Mouse (Mus musculus): ENCODE results near the gene Pdcd1lg2. TPM values are rescaled to one million over a fixed set of nuclear protein-coding genes. Genes with fewer than 3 reads are reported as not detected.

The Pdcd1lg2 gene
- total and polyA plus RNA-seq, 3 experiments = 1.7 to 5.4 TPM; not detected in 1

DNA sequence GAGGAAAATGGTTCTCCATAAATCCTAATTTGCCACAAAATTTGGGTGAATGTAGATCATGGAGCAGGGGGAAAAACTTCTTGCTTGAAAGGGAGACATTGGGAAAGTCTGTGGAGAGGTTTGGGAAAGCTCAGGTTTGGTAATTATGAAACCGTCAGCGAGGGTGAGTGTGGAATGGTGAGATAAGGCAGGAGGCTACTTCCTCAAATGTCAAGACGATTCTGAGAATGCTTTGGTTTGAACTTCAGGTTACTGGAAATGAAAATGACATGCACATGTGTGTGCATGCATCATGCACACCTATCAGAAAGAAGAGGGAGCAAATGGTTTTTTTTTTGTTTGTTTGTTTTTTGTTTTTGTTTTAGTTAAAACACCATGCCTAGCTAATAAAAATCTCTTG, 10.3 kb upstream of the Pdcd1lg2 start (continued):
- TF ChIP-seq MYC (IDR thresholded peaks at IDR 0.05; ENCODE audit: low read depth, low read length) = peak; percentile 99

DNA sequence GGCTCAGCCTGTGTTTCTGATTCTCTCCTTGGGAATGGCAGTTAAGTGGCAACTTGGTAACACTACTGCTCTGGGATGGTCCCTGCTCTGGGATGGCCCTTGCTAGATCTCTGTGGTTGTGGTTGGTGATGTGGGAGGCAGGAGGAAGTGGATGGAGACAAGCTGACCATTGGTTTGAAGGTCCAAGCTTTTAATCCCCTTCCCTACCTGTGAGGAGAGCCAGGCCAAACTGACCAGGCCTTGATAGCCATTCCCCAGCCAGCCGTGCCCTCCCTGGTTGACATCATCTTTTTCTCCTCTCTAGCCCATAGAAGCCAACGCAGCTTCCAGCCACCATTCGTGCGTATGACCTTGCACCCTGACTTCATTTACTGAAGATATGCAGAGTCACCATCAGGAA, 8.1 kb upstream of the Pdcd1lg2 start:
- DNase-seq (ENCODE audit: low read depth, low spot score) = no peak
- Histone ChIP-seq H3K27ac (ENCODE audit: control insufficient read depth, low read depth, low read length) (no peak overlapping the region), H3K4me3 (ENCODE audit: control insufficient read depth in 1 of 2, insufficient read depth in 1 of 2, low read depth in 2 of 2, low read length in 2 of 2) (no peak overlapping the region), H3K79me2 (ENCODE audit: control insufficient read depth, insufficient read depth, low read length, poor library complexity) (no peaks in the 10 kb centered on the region), H3K4me1 (ENCODE audit: control insufficient read depth in 1 of 2, insufficient read depth in 2 of 2, low read length in 2 of 2) (peaks cover 12 to 26% of the 10 kb centered on the region in 2 experiments), H3K9ac (ENCODE audit: control insufficient read depth, low read depth, low read length, poor library complexity, severe bottlenecking) (no peak overlapping the region), H3K36me3 (ENCODE audit: control insufficient read depth in 1 of 2, insufficient read depth in 2 of 2, low read length in 2 of 2) (peaks cover 0 to 23% of the 10 kb centered on the region in 2 experiments; a peak in 2 of 4 replicates), H3K27me3 (ENCODE audit: control insufficient read depth in 1 of 2, insufficient read depth in 2 of 2, low read length in 2 of 2) (no peaks in the 10 kb centered on the region), H3K9me3 (replicated peaks; ENCODE audit: insufficient read depth, low read length) (no peaks in the 10 kb centered on the region)
- TF ChIP-seq TCF12 (IDR thresholded peaks at IDR 0.05; ENCODE audit: low read depth, low read length) (no peak), SIN3A (IDR thresholded peaks at IDR 0.05; ENCODE audit: low read length) (no peak), KAT2A (conservative IDR thresholded peaks at IDR 0.05; ENCODE audit: low read depth, low read length) (no peak), MAX (IDR thresholded peaks at IDR 0.05; ENCODE audit: low read length) (no peak), MAZ (IDR thresholded peaks at IDR 0.05; ENCODE audit: low read depth, low read length) (no peak), CHD1 (IDR thresholded peaks at IDR 0.05; ENCODE audit: low read depth, low read length) (no peak), GABPA (IDR thresholded peaks at IDR 0.05; ENCODE audit: low read depth, low read length) (no peak)

DNA sequence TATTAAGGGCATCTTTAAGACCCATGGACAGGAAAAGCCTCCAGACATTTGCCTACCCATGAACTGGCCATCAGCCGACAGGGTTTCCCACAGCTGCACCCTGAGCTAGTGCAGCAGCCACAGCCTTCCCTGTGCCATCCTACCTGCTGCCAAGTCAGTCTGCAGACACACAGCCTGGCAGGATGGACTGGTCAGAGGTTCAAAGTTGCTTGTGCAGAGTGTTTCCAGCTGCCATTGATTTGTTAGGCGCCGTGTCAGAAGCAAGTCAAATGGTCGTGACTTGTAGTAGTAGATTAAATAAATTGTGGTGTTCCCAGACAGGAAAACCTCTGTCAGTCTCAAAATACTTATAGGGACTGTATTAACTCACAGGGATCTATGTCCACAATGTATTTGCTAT, 7.5 kb upstream of the Pdcd1lg2 start:
- Histone ChIP-seq H3K27me3 (ENCODE audit: control insufficient read depth in 1 of 2, insufficient read depth in 2 of 2, low read length in 2 of 2) (no peaks in the 10 kb centered on the region), H3K79me2 (ENCODE audit: control insufficient read depth, insufficient read depth, low read length, poor library complexity) (no peaks in the 10 kb centered on the region), H3K36me3 (ENCODE audit: control insufficient read depth in 1 of 2, insufficient read depth in 2 of 2, low read length in 2 of 2) (peaks cover 0 to 23% of the 10 kb centered on the region in 2 experiments; a peak in 2 of 4 replicates), H3K9ac (ENCODE audit: control insufficient read depth, low read depth, low read length, poor library complexity, severe bottlenecking) (no peak overlapping the region), H3K4me1 (ENCODE audit: control insufficient read depth in 1 of 2, insufficient read depth in 2 of 2, low read length in 2 of 2) (peaks cover 12 to 26% of the 10 kb centered on the region in 2 experiments), H3K27ac (ENCODE audit: control insufficient read depth, low read depth, low read length) (no peak overlapping the region), H3K9me3 (replicated peaks; ENCODE audit: insufficient read depth, low read length) (no peaks in the 10 kb centered on the region), H3K4me3 (ENCODE audit: control insufficient read depth in 1 of 2, insufficient read depth in 1 of 2, low read depth in 2 of 2, low read length in 2 of 2) (no peak overlapping the region)
- DNase-seq (ENCODE audit: low read depth, low spot score) = no peak
- TF ChIP-seq ZKSCAN1 (IDR thresholded peaks at IDR 0.05; ENCODE audit: low read depth, low read length) (no peak), MEF2A (IDR thresholded peaks at IDR 0.05; ENCODE audit: extremely low read depth, insufficient replicate concordance, low read depth, low read length, poor library complexity, severe bottlenecking) (no peak), KAT2A (conservative IDR thresholded peaks at IDR 0.05; ENCODE audit: low read depth, low read length) (no peak)

DNA sequence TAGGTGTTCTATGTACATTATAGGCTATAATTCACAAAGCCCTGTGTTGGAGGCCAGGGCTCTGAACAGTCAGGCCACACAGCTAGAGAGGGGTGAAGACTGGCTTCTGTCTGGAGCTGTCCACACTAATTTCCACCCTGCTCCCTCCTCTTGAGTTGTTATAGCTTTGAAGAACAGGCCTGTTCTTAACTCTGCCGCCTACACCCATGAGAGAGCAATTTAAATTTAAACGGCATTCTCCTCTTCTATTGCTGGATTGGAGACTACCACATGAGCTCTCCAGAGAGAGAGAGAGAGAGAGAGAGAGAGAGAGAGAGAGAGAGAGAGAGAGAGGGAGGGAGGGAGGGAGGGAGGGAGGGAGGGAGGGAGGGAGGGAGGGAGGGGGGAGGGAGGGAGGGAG, 5.3 kb upstream of the Pdcd1lg2 start:
- H3K27me3 ChIP-seq (ENCODE audit: control insufficient read depth in 1 of 2, insufficient read depth in 2 of 2, low read length in 2 of 2) = no peaks in the 10 kb centered on the region
- peaks cover 3 to 19% of the 10 kb centered on the region in 2 experiments for H3K4me1 ChIP-seq (ENCODE audit: control insufficient read depth in 1 of 2, insufficient read depth in 2 of 2, low read length in 2 of 2)
- no peak overlapping the region for H3K4me3 ChIP-seq (ENCODE audit: control insufficient read depth in 1 of 2, insufficient read depth in 1 of 2, low read depth in 2 of 2, low read length in 2 of 2)
- no peak for DNase-seq (ENCODE audit: low read depth, low spot score)
- no peaks in the 10 kb centered on the region for H3K9me3 ChIP-seq (replicated peaks; ENCODE audit: insufficient read depth, low read length)
- H3K9ac ChIP-seq (ENCODE audit: control insufficient read depth, low read depth, low read length, poor library complexity, severe bottlenecking) = no peak overlapping the region
- no peak overlapping the region for H3K27ac ChIP-seq (ENCODE audit: control insufficient read depth, low read depth, low read length)
- no peaks in the 10 kb centered on the region for H3K79me2 ChIP-seq (ENCODE audit: control insufficient read depth, insufficient read depth, low read length, poor library complexity)
- H3K36me3 ChIP-seq (ENCODE audit: control insufficient read depth in 1 of 2, insufficient read depth in 2 of 2, low read length in 2 of 2) = peaks cover 0 to 14% of the 10 kb centered on the region in 2 experiments; a peak in 2 of 4 replicates
- no peak for TF ChIP-seq ETS1 (IDR thresholded peaks at IDR 0.05; ENCODE audit: low read depth, low read length)
- no peak for TF ChIP-seq POLR2AphosphoS2 (IDR thresholded peaks at IDR 0.05; ENCODE audit: low read length)
- no peak for TF ChIP-seq MAZ (IDR thresholded peaks at IDR 0.05; ENCODE audit: low read depth, low read length)
- TF ChIP-seq ZNF384 (IDR thresholded peaks at IDR 0.05; ENCODE audit: low read depth, low read length) = no peak
- no peak for TF ChIP-seq GATA1 (IDR thresholded peaks at IDR 0.05; ENCODE audit: low read depth, low read length)
- no peak for TF ChIP-seq TBP (IDR thresholded peaks at IDR 0.05; ENCODE audit: low read depth, low read length)
- TF ChIP-seq MAFK (IDR thresholded peaks at IDR 0.05; ENCODE audit: borderline replicate concordance, low read depth, low read length) = no peak
- no peak for TF ChIP-seq ZKSCAN1 (IDR thresholded peaks at IDR 0.05; ENCODE audit: low read depth, low read length)
- no peak for TF ChIP-seq NRF1 (IDR thresholded peaks at IDR 0.05; ENCODE audit: insufficient read depth, low read depth, low read length, poor library complexity, severe bottlenecking)
- TF ChIP-seq HCFC1 (IDR thresholded peaks at IDR 0.05; ENCODE audit: low read depth, low read length) = no peak
- TF ChIP-seq CTCF (IDR thresholded peaks at IDR 0.05 in 2 of 3, conservative IDR thresholded peaks at IDR 0.05 in 1 of 3; ENCODE audit: control insufficient read depth in 1 of 3, insufficient read depth in 1 of 3, low read depth in 2 of 3, low read length in 3 of 3, poor library complexity in 1 of 3, severe bottlenecking in 1 of 3) = no peak
- TF ChIP-seq TCF12 (IDR thresholded peaks at IDR 0.05; ENCODE audit: low read depth, low read length) = no peak
- TF ChIP-seq EP300 (IDR thresholded peaks at IDR 0.05; ENCODE audit: low read depth in 1 of 2, low read length in 2 of 2) = no peak
- TF ChIP-seq MXI1 (IDR thresholded peaks at IDR 0.05; ENCODE audit: low read depth, low read length) = no peak
- TF ChIP-seq ZMIZ1 (IDR thresholded peaks at IDR 0.05; ENCODE audit: low read depth, low read length) = no peak
- TF ChIP-seq POLR2AphosphoS5 (IDR thresholded peaks at IDR 0.05; ENCODE audit: borderline replicate concordance, low read depth, low read length) = no peak
- TF ChIP-seq ZC3H11A (IDR thresholded peaks at IDR 0.05; ENCODE audit: low read depth, low read length) = no peak
- TF ChIP-seq GABPA (IDR thresholded peaks at IDR 0.05; ENCODE audit: low read depth, low read length) = no peak

Measured in MEL (cell line).